Mouse (Mus musculus) hindbrain, embryonic 15.5 days (tissue): ENCODE measurements at regions not wholly inside any gene's neighbourhood (a gene's known extent, or its start where the extent isn't known, plus 50 kb on each side); places are given as distances from the start of the nearest gene placed in this dataset.
A peak's percentile ranks its signal among the peaks of the same experiment; 100 is the strongest.

Experiments
- ATAC-seq: fragments of 200-750 bp; cut with Nextera tagmentation; 2 replicates; pipeline ENCODE4 v1.8.0; 2017; ENCODE audit warnings: low read depth, moderate number of reproducible peaks, moderate TSS enrichment; ENCODE audit not compliant: low FRiP score
- H3K27ac ChIP-seq: fragments of 300-500 bp; sonication (generic); replicated peaks from 2 replicates; pipeline ENCODE4 v1.5.1; 2015; ENCODE audit warnings: mild to moderate bottlenecking, inconsistent platforms
- H3K27me3 ChIP-seq: fragments of 300-500 bp; sonication (generic); 2 replicates; pipeline ENCODE4 v1.6.1; 2015; ENCODE audit warnings: control low read depth, inconsistent platforms
- H3K36me3 ChIP-seq: fragments of 300-500 bp; sonication (generic); 2 replicates; pipeline ENCODE4 v1.6.1; 2015; ENCODE audit warnings: control low read depth, inconsistent platforms
- H3K4me1 ChIP-seq: fragments of 300-500 bp; sonication (generic); replicated peaks from 2 replicates; pipeline ENCODE4 v1.6.1; 2015; ENCODE audit warnings: control low read depth, inconsistent platforms
- H3K4me2 ChIP-seq: fragments of 300-500 bp; sonication (generic); 2 replicates; pipeline ENCODE4 v1.6.1; 2015; ENCODE audit warnings: moderate library complexity, mild to moderate bottlenecking, inconsistent platforms
- H3K4me3 ChIP-seq: fragments of 300-500 bp; sonication (generic); 2 replicates; pipeline ENCODE4 v1.5.1; 2015; ENCODE audit warnings: mild to moderate bottlenecking, inconsistent platforms
- H3K9ac ChIP-seq: fragments of 300-500 bp; sonication (generic); 2 replicates; pipeline ENCODE4 v1.6.1; 2015; ENCODE audit warnings: inconsistent platforms
- H3K9me3 ChIP-seq: fragments of 300-500 bp; sonication (generic); 2 replicates; pipeline ENCODE4 v1.6.1; 2016; ENCODE audit warnings: control low read depth, inconsistent platforms
- WGBS: fragments of 180-500 bp; shearing (Covaris S2); methylation state at CpG from one replicate; pipeline ENCODE4 v1.1.7; 2015; 5-methylcytosine and 5-hydroxymethylcytosine counted together

- WGBS = 18% methylated on average over 7 of the region's 7 CpGs
- peak; percentile 82 for ATAC-seq
- H3K27ac ChIP-seq = peak overlapping the region; percentile 65
- H3K4me2 ChIP-seq = peak overlapping the region; percentile 38; the same call in 1 of the 2 replicates
- H3K4me1 ChIP-seq = peaks cover 20% of the 10 kb centered on the region
- no peaks in the 10 kb centered on the region for H3K27me3 ChIP-seq
- no peaks in the 10 kb centered on the region for H3K36me3 ChIP-seq
- no peak overlapping the region for H3K4me3 ChIP-seq
- no peak overlapping the region for H3K9ac ChIP-seq
- no peaks in the 10 kb centered on the region for H3K9me3 ChIP-seq
Measured at GRCm38 (mm10) chr9:83326437-83327086, 114.4 kb downstream of the Lca5 start.

- peak overlapping the region; percentile 76; the same call in 1 of the 2 replicates for H3K27ac ChIP-seq
- no peaks in the 10 kb centered on the region for H3K27me3 ChIP-seq
- WGBS = 10% methylated on average over 6 of the region's 6 CpGs
- H3K4me3 ChIP-seq = no peak overlapping the region
- no peaks in the 10 kb centered on the region for H3K9me3 ChIP-seq
- ATAC-seq = peak; percentile 86
- 0 out of 2 replicates have a peak overlapping the region, but pooled peaks have one; percentile 3 for H3K9ac ChIP-seq
- H3K4me2 ChIP-seq = peak overlapping the region; percentile 38
- peaks cover 20% of the 10 kb centered on the region for H3K4me1 ChIP-seq
- H3K36me3 ChIP-seq = no peaks in the 10 kb centered on the region
Measured at GRCm38 (mm10) chr9:83325910-83326309, 115.0 kb downstream of the Lca5 start.

- no peak overlapping the region for H3K9ac ChIP-seq
- no peaks in the 10 kb centered on the region for H3K27me3 ChIP-seq
- 80% methylated on average over 3 of the region's 3 CpGs for WGBS
- H3K4me3 ChIP-seq = no peak overlapping the region
- H3K36me3 ChIP-seq = no peaks in the 10 kb centered on the region
- peaks cover 20% of the 10 kb centered on the region for H3K4me1 ChIP-seq
- H3K9me3 ChIP-seq = no peaks in the 10 kb centered on the region
- H3K4me2 ChIP-seq = no peak overlapping the region
- H3K27ac ChIP-seq = no peak overlapping the region
- ATAC-seq = no peak
Measured at GRCm38 (mm10) chr9:83324336-83324735, 116.6 kb downstream of the Lca5 start.

- H3K4me1 ChIP-seq = peaks cover 20% of the 10 kb centered on the region
- no peak overlapping the region for H3K27ac ChIP-seq
- H3K9ac ChIP-seq = no peak overlapping the region
- 72% methylated on average over 8 of the region's 8 CpGs for WGBS
- ATAC-seq = no peak
- no peak overlapping the region for H3K4me3 ChIP-seq
- no peak overlapping the region for H3K4me2 ChIP-seq
- no peaks in the 10 kb centered on the region for H3K36me3 ChIP-seq
- no peaks in the 10 kb centered on the region for H3K27me3 ChIP-seq
- no peaks in the 10 kb centered on the region for H3K9me3 ChIP-seq
Measured at GRCm38 (mm10) chr9:83322991-83323583, 117.8 kb downstream of the Lca5 start.

- H3K36me3 ChIP-seq = no peaks in the 10 kb centered on the region
- no peaks in the 10 kb centered on the region for H3K27me3 ChIP-seq
- H3K4me3 ChIP-seq = no peak overlapping the region
- H3K4me2 ChIP-seq = no peak overlapping the region
- H3K9me3 ChIP-seq = no peaks in the 10 kb centered on the region
- H3K4me1 ChIP-seq = peaks cover 21% of the 10 kb centered on the region
- no peak for ATAC-seq
- H3K9ac ChIP-seq = no peak overlapping the region
- H3K27ac ChIP-seq = no peak overlapping the region
Measured at GRCm38 (mm10) chr9:83321793-83322192, 119.1 kb downstream of the Lca5 start.

GRCm38 (mm10) chr9:83320834-83321233 is 120.1 kb downstream of the Lca5 start:
- WGBS = 65% methylated on average over 4 of the region's 4 CpGs
- Histone ChIP-seq H3K36me3 (no peaks in the 10 kb centered on the region), H3K4me3 (no peak overlapping the region), H3K9ac (no peak overlapping the region), H3K4me2 (no peak overlapping the region), H3K27me3 (no peaks in the 10 kb centered on the region), H3K9me3 (no peaks in the 10 kb centered on the region), H3K4me1 (peaks cover 18% of the 10 kb centered on the region), H3K27ac (no peak overlapping the region)
- ATAC-seq = no peak

- no peak for ATAC-seq
- H3K4me2 ChIP-seq = peak overlapping the region; percentile 32
Measured at GRCm38 (mm10) chr9:83316818-83317162, 124.1 kb downstream of the Lca5 start.

GRCm38 (mm10) chr9:83315941-83316817 is 124.7 kb downstream of the Lca5 start:
- Histone ChIP-seq H3K4me1 (peaks cover 12% of the 10 kb centered on the region), H3K9me3 (no peaks in the 10 kb centered on the region), H3K27ac (peak overlapping the region; percentile 60; the same call in 1 of the 2 replicates), H3K36me3 (no peaks in the 10 kb centered on the region), H3K4me2 (peak overlapping the region; percentile 32), H3K4me3 (peak overlapping the region; percentile 19; the same call in 1 of the 2 replicates), H3K27me3 (no peaks in the 10 kb centered on the region), H3K9ac (no peak overlapping the region)
- peak; percentile 88 for ATAC-seq
- 48% methylated on average over 10 of the region's 10 CpGs for WGBS

More at GRCm38 (mm10) chr9:83316818-83317162, 124.1 kb downstream of the Lca5 start:
- Histone ChIP-seq H3K9ac (no peak overlapping the region), H3K27ac (peak overlapping the region; percentile 60; the same call in 1 of the 2 replicates), H3K9me3 (no peaks in the 10 kb centered on the region), H3K27me3 (no peaks in the 10 kb centered on the region), H3K4me3 (peak overlapping the region; percentile 19; the same call in 1 of the 2 replicates), H3K4me1 (peaks cover 12% of the 10 kb centered on the region), H3K36me3 (no peaks in the 10 kb centered on the region)
- WGBS = 58% methylated on average over 2 of the region's 2 CpGs

GRCm38 (mm10) chr9:83308771-83309170 is 132.2 kb downstream of the Lca5 start:
- H3K4me2 ChIP-seq = no peak overlapping the region
- peaks cover 4% of the 10 kb centered on the region; the same call in 1 of the 2 replicates for H3K4me1 ChIP-seq
- no peak overlapping the region for H3K9ac ChIP-seq
- 84% methylated on average over 4 of the region's 4 CpGs for WGBS
- no peaks in the 10 kb centered on the region for H3K36me3 ChIP-seq
- ATAC-seq = no peak
- no peak overlapping the region for H3K27ac ChIP-seq
- no peaks in the 10 kb centered on the region for H3K9me3 ChIP-seq
- H3K4me3 ChIP-seq = no peak overlapping the region
- H3K27me3 ChIP-seq = no peaks in the 10 kb centered on the region

- Histone ChIP-seq H3K27me3 (no peaks in the 10 kb centered on the region), H3K4me1 (peaks cover 4% of the 10 kb centered on the region; the same call in 1 of the 2 replicates), H3K4me2 (no peak overlapping the region), H3K9me3 (no peaks in the 10 kb centered on the region), H3K36me3 (no peaks in the 10 kb centered on the region), H3K27ac (no peak overlapping the region), H3K9ac (no peak overlapping the region), H3K4me3 (no peak overlapping the region)
- whole genome bisulfite sequencing = 89% methylated on average over 4 of the region's 4 CpGs
- ATAC-seq = no peak
Measured at GRCm38 (mm10) chr9:83308092-83308491, 132.8 kb downstream of the Lca5 start.

- Histone ChIP-seq H3K4me1 (peaks cover 4% of the 10 kb centered on the region; the same call in 1 of the 2 replicates), H3K4me2 (no peak overlapping the region), H3K9me3 (no peaks in the 10 kb centered on the region), H3K36me3 (no peaks in the 10 kb centered on the region), H3K4me3 (no peak overlapping the region), H3K27me3 (no peaks in the 10 kb centered on the region), H3K27ac (no peak overlapping the region), H3K9ac (no peak overlapping the region)
- no peak for ATAC-seq
- 54% methylated on average over 11 of the region's 11 CpGs for WGBS
Measured at GRCm38 (mm10) chr9:83307349-83307938, 133.5 kb downstream of the Lca5 start.
